Mouse (Mus musculus): ENCODE data around the gene Pnkd. TPM values are rescaled to one million over a fixed set of nuclear protein-coding genes. Genes with fewer than 3 reads are reported as not detected.

The Pnkd gene
- total and polyA plus RNA-seq, 2 experiments, result 28.0 to 130 TPM

DNA sequence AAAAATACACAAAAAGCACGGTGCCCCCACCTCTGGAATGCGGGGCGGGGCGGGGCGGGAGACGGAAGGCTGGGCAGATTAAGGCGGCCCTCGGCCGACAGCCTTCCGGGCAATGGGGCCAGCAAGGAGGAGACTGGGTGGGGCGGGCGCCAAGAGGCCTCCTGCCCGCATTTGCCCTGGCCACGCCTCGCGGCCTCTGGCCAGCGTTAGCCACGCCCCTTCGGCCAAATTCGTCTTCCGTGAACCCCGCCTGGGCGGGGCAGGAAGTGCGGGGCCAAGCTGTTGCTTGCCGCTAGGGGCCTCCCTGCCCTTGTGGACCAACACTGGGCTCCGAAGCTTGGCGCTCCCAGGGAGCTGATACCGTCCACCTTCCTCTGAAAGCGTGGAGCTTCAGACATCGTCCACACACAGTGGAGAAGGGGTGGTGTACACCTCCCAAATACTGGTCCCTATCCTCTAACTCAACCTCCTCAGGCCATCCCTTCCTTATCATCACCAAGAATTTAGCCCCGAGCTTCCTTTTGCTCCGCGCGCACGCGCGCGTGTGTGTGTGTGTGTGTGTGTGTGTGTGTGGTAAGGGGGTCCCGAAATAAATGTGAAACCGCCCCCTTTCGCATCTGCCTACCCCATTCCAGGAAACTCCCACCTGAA lies 112.7 kb downstream of the Pnkd start:
- no peaks in the 10 kb centered on the region for H3K27me3 ChIP-seq (ENCODE audit: control insufficient read depth, insufficient read depth, low read length)
- H3K4me1 ChIP-seq (ENCODE audit: control insufficient read depth, insufficient read depth, low read length), result peaks cover 26% of the 10 kb centered on the region

DNA sequence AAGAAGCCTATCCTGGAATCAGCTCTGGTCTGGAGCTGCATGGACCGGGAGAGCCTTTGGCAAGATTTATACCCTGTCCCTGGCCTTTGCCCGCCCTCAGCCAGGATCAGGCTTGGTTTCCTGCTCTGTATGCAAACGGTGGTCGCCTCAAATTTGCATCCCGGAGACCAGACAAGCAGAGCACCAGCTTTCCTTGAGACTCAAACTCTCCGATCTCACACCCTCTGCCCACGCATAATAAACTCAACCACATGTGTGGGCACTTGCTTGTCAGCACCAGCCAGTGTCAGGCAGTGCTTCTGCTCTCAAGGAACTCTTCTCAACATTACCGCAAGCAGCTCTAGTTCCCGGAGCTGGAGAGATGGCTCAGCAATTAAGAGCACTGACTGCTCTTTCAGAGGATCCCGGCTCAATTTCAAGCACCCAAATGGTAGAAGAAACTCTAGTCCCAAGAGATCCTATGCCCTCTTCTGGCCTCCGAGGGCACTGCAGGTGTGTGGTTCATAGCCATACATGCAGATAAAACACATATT lies 113.3 kb downstream of the Pnkd start:
- Histone ChIP-seq H3K9ac (ENCODE audit: low read depth, low read length) (peak overlapping the region; percentile 70), H3K4me3 (ENCODE audit: insufficient read depth, low read depth, low read length) (peak overlapping the region; percentile 34), H3K36me3 (ENCODE audit: control insufficient read depth, insufficient read depth, low read length) (peaks cover 11% of the 10 kb centered on the region; the same call in 1 of the 2 replicates), H3K79me2 (ENCODE audit: control insufficient read depth, insufficient read depth, low read length) (peaks cover 10% of the 10 kb centered on the region; the same call in 1 of the 2 replicates), H3K4me1 (ENCODE audit: control insufficient read depth, insufficient read depth, low read length) (peaks cover 23% of the 10 kb centered on the region), H3K27ac (replicated peaks; ENCODE audit: insufficient read depth, low read depth, low read length) (peak overlapping the region; percentile 85), H3K27me3 (ENCODE audit: control insufficient read depth, insufficient read depth, low read length) (no peaks in the 10 kb centered on the region)
- WGBS, result 6% methylated on average over 11 of the region's 11 CpGs
- peak; percentile 70 for DNase-seq (ENCODE audit: extremely low read depth, low read depth, low spot score)
- TF ChIP-seq POLR2A (IDR thresholded peaks at IDR 0.05; ENCODE audit: extremely low read depth, insufficient read depth, low read length) (no peak), CTCF (IDR thresholded peaks at IDR 0.05; ENCODE audit: low read depth, low read length) (peak; percentile 64; the same call in 1 of the 2 replicates)

More for the DNA sequence above, 112.7 kb downstream of the Pnkd start:
- H3K79me2 ChIP-seq (ENCODE audit: control insufficient read depth, insufficient read depth, low read length), result peaks cover 15% of the 10 kb centered on the region; the same call in 1 of the 2 replicates
- peaks cover 11% of the 10 kb centered on the region; the same call in 1 of the 2 replicates for H3K36me3 ChIP-seq (ENCODE audit: control insufficient read depth, insufficient read depth, low read length)
- peak overlapping the region; percentile 34 for H3K4me3 ChIP-seq (ENCODE audit: insufficient read depth, low read depth, low read length)
- DNase-seq (ENCODE audit: extremely low read depth, low read depth, low spot score), result peak; percentile 92
- peak; percentile 87 for TF ChIP-seq CTCF (IDR thresholded peaks at IDR 0.05; ENCODE audit: low read depth, low read length)
- TF ChIP-seq POLR2A (IDR thresholded peaks at IDR 0.05; ENCODE audit: extremely low read depth, insufficient read depth, low read length), result peak; percentile 83
- H3K27ac ChIP-seq (replicated peaks; ENCODE audit: insufficient read depth, low read depth, low read length), result peak overlapping the region; percentile 85
- H3K9ac ChIP-seq (ENCODE audit: low read depth, low read length), result peak overlapping the region; percentile 70
- WGBS, result under 1% methylated on average over 39 of the region's 41 CpGs

DNA sequence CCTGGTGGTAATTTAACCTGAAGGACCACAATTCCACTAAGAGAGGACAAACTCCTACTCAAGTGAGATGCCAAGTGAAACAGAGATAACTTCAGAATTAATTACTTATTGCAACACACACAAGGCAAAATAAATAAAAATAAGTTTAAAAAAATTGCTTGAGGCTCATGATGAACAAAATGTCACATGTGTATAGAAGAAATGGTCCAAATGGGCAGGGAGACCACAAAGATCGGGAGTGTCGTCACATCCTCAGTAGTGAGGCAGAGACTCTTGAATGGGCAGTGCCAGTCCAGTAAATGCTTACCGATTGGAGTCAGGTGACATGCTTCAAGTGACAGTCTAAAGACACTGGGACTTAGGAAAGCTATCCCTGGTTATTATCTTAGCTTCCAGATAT lies 115.8 kb downstream of the Pnkd start:
- H3K27ac ChIP-seq (replicated peaks; ENCODE audit: insufficient read depth, low read depth, low read length), result no peak overlapping the region
- peaks cover 8% of the 10 kb centered on the region for H3K4me1 ChIP-seq (ENCODE audit: control insufficient read depth, insufficient read depth, low read length)
- H3K27me3 ChIP-seq (ENCODE audit: control insufficient read depth, insufficient read depth, low read length), result no peaks in the 10 kb centered on the region
- 22% methylated on average over 3 of the region's 3 CpGs for WGBS
- no peak overlapping the region for H3K4me3 ChIP-seq (ENCODE audit: insufficient read depth, low read depth, low read length)
- no peaks in the 10 kb centered on the region for H3K36me3 ChIP-seq (ENCODE audit: control insufficient read depth, insufficient read depth, low read length)
- peak; percentile 98 for DNase-seq (ENCODE audit: extremely low read depth, low read depth, low spot score)
- no peak for TF ChIP-seq POLR2A (IDR thresholded peaks at IDR 0.05; ENCODE audit: extremely low read depth, insufficient read depth, low read length)
- no peak for TF ChIP-seq CTCF (IDR thresholded peaks at IDR 0.05; ENCODE audit: low read depth, low read length)
- no peak overlapping the region for H3K9ac ChIP-seq (ENCODE audit: low read depth, low read length)
- H3K79me2 ChIP-seq (ENCODE audit: control insufficient read depth, insufficient read depth, low read length), result no peaks in the 10 kb centered on the region

DNA sequence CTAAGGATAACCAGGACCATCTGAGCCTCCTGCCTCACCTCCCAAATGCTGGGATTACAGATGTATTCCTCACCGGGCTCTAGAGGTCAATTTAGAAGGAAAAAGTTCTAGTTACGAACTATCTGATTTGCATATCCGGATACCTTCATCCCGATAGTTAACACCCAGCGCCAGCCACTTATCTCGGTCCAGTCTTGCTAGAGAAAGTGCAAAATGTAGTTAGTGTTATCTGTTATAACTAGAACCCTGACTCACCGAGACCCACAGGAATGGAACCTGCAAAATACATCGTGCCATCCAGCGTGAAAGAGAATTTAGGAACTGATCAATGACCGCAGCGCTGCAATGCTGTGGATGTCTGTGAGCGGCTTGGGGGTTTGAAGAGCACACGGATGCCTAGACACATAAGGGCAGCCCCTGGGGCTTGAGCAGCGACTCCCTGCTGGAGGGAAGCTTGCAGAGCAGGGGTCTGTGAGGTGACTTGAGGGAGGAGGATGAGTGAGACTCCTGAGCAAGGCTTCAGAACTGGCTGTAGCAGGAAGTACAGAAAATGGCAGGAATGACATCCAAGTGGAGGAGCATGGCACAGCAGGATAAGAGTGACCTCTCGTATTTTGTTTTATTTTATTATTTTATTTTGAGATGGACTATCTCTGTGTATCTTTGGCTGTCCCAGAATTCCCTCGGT lies 116.4 kb downstream of the Pnkd start:
- no peaks in the 10 kb centered on the region for H3K27me3 ChIP-seq (ENCODE audit: control insufficient read depth, insufficient read depth, low read length)
- WGBS, result 46% methylated on average over 16 of the region's 16 CpGs
- no peaks in the 10 kb centered on the region for H3K79me2 ChIP-seq (ENCODE audit: control insufficient read depth, insufficient read depth, low read length)
- no peak overlapping the region for H3K9ac ChIP-seq (ENCODE audit: low read depth, low read length)
- no peaks in the 10 kb centered on the region for H3K36me3 ChIP-seq (ENCODE audit: control insufficient read depth, insufficient read depth, low read length)
- no peak for DNase-seq (ENCODE audit: extremely low read depth, low read depth, low spot score)
- H3K27ac ChIP-seq (replicated peaks; ENCODE audit: insufficient read depth, low read depth, low read length), result no peak overlapping the region
- H3K4me3 ChIP-seq (ENCODE audit: insufficient read depth, low read depth, low read length), result no peak overlapping the region
- TF ChIP-seq POLR2A (IDR thresholded peaks at IDR 0.05; ENCODE audit: extremely low read depth, insufficient read depth, low read length) (no peak), CTCF (IDR thresholded peaks at IDR 0.05; ENCODE audit: low read depth, low read length) (no peak)
- H3K4me1 ChIP-seq (ENCODE audit: control insufficient read depth, insufficient read depth, low read length), result peaks cover 8% of the 10 kb centered on the region

Other genes starting within 250 kb of the Pnkd start
- gene Tns1, start 160.5 kb upstream of the Pnkd start, total RNA-seq (2014; rRNA removed), result 17.9 and 25.2 TPM in 2 replicates
- gene Tns1, start 160.5 kb upstream of the Pnkd start, polyA plus RNA-seq (2012; rRNA removed), result 42.1 and 47.9 TPM in 2 replicates
- 0.20 and 0.37 TPM in 2 replicates for gene Rufy4, start 159.4 kb upstream of the Pnkd start, total RNA-seq (2014; rRNA removed)
- 0.09 and 0.32 TPM in 2 replicates for gene Rufy4, start 159.4 kb upstream of the Pnkd start, polyA plus RNA-seq (2012; rRNA removed)
- 0.07 TPM in 1 of 2 replicates, not detected in the other for gene Cxcr2, start 130.9 kb upstream of the Pnkd start, total RNA-seq (2014; rRNA removed)
- gene Cxcr2, start 130.9 kb upstream of the Pnkd start, polyA plus RNA-seq (2012; rRNA removed), result 0.13 and 0.15 TPM in 2 replicates
- not detected in 2 replicates for gene Cxcr1, start 90.3 kb upstream of the Pnkd start, total RNA-seq (2014; rRNA removed)
- gene Cxcr1, start 90.3 kb upstream of the Pnkd start, polyA plus RNA-seq (2012; rRNA removed), result not detected in 2 replicates
- 83.4 and 96.3 TPM in 2 replicates for gene Arpc2, start 48.8 kb upstream of the Pnkd start, total RNA-seq (2014; rRNA removed)
- 59.2 and 70.5 TPM in 2 replicates for gene Arpc2, start 48.8 kb upstream of the Pnkd start, polyA plus RNA-seq (2012; rRNA removed)
- not detected in 2 replicates for gene Gpbar1, start 6.4 kb upstream of the Pnkd start, total RNA-seq (2014; rRNA removed)
- gene Gpbar1, start 6.4 kb upstream of the Pnkd start, polyA plus RNA-seq (2012; rRNA removed), result 0.11 and 0.20 TPM in 2 replicates
- gene Aamp, start 192 bp upstream of the Pnkd start, total RNA-seq (2014; rRNA removed), result 112 and 115 TPM in 2 replicates
- gene Aamp, start 192 bp upstream of the Pnkd start, polyA plus RNA-seq (2012; rRNA removed), result 156 TPM in 2 replicates
- 26.1 and 31.5 TPM in 2 replicates for gene Tmbim1, start 20.7 kb downstream of the Pnkd start, total RNA-seq (2014; rRNA removed)
- 89.8 and 101 TPM in 2 replicates for gene Tmbim1, start 20.7 kb downstream of the Pnkd start, polyA plus RNA-seq (2012; rRNA removed)
- gene Catip, start 77.2 kb downstream of the Pnkd start, total RNA-seq (2014; rRNA removed), result 0.09 TPM in 1 of 2 replicates, not detected in the other
- 0.09 TPM in 1 of 2 replicates, not detected in the other for gene Catip, start 77.2 kb downstream of the Pnkd start, polyA plus RNA-seq (2012; rRNA removed)
- gene Slc11a1, start 90.3 kb downstream of the Pnkd start, total RNA-seq (2014; rRNA removed), result 17.5 and 23.4 TPM in 2 replicates
- 10.8 and 21.4 TPM in 2 replicates for gene Slc11a1, start 90.3 kb downstream of the Pnkd start, polyA plus RNA-seq (2012; rRNA removed)
- gene Ctdsp1, start 106.6 kb downstream of the Pnkd start, total RNA-seq (2014; rRNA removed), result 27.1 and 41.9 TPM in 2 replicates
- gene Ctdsp1, start 106.6 kb downstream of the Pnkd start, polyA plus RNA-seq (2012; rRNA removed), result 167 and 185 TPM in 2 replicates
- 0.13 and 0.18 TPM in 2 replicates for gene Vil1, start 124.4 kb downstream of the Pnkd start, total RNA-seq (2014; rRNA removed)
- 0.22 and 0.26 TPM in 2 replicates for gene Vil1, start 124.4 kb downstream of the Pnkd start, polyA plus RNA-seq (2012; rRNA removed)
- gene Cnot9, start 221.1 kb downstream of the Pnkd start, total RNA-seq (2014; rRNA removed), result 8.5 and 10.5 TPM in 2 replicates
- 9.6 and 10.7 TPM in 2 replicates for gene Cnot9, start 221.1 kb downstream of the Pnkd start, polyA plus RNA-seq (2012; rRNA removed)